Mouse (Mus musculus) midbrain, embryonic 10.5 days (tissue): ENCODE results near the gene Ckmt2. TPM values are rescaled to one million over a fixed set of nuclear protein-coding genes. Genes with fewer than 3 reads are reported as not detected.

ENCODE experiments used
- DNase-seq: peaks from one replicate; pipeline ENCODE4 v3.0.0-alpha.2; 2017; ENCODE audit warnings: low spot score
- H3K27ac ChIP-seq: fragments of 300-500 bp; sonication (generic); replicated peaks from 2 replicates; pipeline ENCODE4 v1.5.1; 2016; ENCODE audit warnings: mild to moderate bottlenecking
- H3K27me3 ChIP-seq: fragments of 300-500 bp; sonication (generic); 2 replicates; pipeline ENCODE4 v1.6.1; 2016; ENCODE audit warnings: low read depth, mild to moderate bottlenecking; ENCODE audit not compliant: poor library complexity, severe bottlenecking
- H3K36me3 ChIP-seq: fragments of 300-500 bp; sonication (generic); 2 replicates; pipeline ENCODE4 v1.6.1; 2016; ENCODE audit warnings: mild to moderate bottlenecking, moderate library complexity
- H3K4me1 ChIP-seq: fragments of 300-500 bp; sonication (generic); 2 replicates; pipeline ENCODE4 v1.6.1; 2016
- H3K4me3 ChIP-seq: fragments of 300-500 bp; sonication (generic); 2 replicates; pipeline ENCODE4 v1.5.1; 2016; ENCODE audit warnings: mild to moderate bottlenecking, moderate library complexity
- H3K9me3 ChIP-seq: fragments of 300-500 bp; sonication (generic); replicated peaks from 2 replicates; pipeline ENCODE4 v1.6.1; 2016; ENCODE audit warnings: mild to moderate bottlenecking
- WGBS: fragments of 180-500 bp; shearing (Covaris S2); methylation state at CpG from one replicate; pipeline ENCODE4 v1.1.7; 2016; 5-methylcytosine and 5-hydroxymethylcytosine counted together
- polyA plus RNA-seq: library from polyadenylated mRNA; unstranded; fragments of >200 nt; fragmentation: Nextera tagmentation; extraction: Ambion mirVana; gene quantifications from 2 replicates; pipeline ENCODE4 v1.2.1, GENCODE M21; 2016

Gene Ckmt2
- polyA plus RNA-seq = not detected in 2 replicates

- Histone ChIP-seq H3K4me3 (no peak within 1 kb of the TSS), H3K27ac (no peak within 1 kb of the TSS), H3K4me1 (no peaks in the 10 kb centered on the region), H3K36me3 (no peaks in the 10 kb centered on the region), H3K9me3 (no peaks in the 10 kb centered on the region), H3K27me3 (no peaks in the 10 kb centered on the region)
- WGBS = 80% methylated on average over 5 of the region's 5 CpGs
- no peak for DNase-seq
Measured at GRCm38 (mm10) chr13:91876741-91877349, at the start of gene Ckmt2. Ckmt2 (minus strand) TSS chr13:91876885.

- no peak overlapping the region for H3K27ac ChIP-seq
- no peak for DNase-seq
- WGBS = 76% methylated on average over 3 of the region's 3 CpGs
Measured at GRCm38 (mm10) chr13:91921010-91921409, 44.3 kb upstream of the Ckmt2 start.

DNA sequence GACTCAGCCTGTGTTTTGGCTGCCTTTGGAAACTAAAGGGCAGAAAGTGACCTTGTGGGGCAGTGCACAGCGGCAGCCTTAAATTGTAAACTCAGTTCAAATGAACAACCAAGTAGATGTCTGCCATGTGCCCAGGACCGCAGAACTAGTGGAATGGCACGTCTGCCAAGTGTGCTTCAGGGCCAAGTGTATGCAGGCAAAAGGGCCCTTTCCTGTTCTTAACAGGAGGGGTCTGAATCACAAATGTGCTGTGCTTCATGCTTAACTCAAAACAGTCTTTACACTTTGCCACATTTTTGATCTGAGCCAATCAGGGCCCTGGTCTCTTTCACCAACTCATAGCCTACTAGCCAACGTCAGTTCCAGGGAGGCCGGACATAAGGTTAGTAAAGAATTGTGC is 42.1 kb upstream of the Ckmt2 start:
- no peak overlapping the region for H3K4me3 ChIP-seq
- H3K9me3 ChIP-seq = no peaks in the 10 kb centered on the region
- WGBS = 88% methylated on average over 5 of the region's 5 CpGs
- DNase-seq = no peak
- H3K4me1 ChIP-seq = peaks cover 8% of the 10 kb centered on the region
- H3K36me3 ChIP-seq = no peaks in the 10 kb centered on the region
- no peak overlapping the region for H3K27ac ChIP-seq
- H3K27me3 ChIP-seq = no peaks in the 10 kb centered on the region

More at GRCm38 (mm10) chr13:91921010-91921409, 44.3 kb upstream of the Ckmt2 start:
- no peaks in the 10 kb centered on the region for H3K9me3 ChIP-seq
- no peaks in the 10 kb centered on the region for H3K27me3 ChIP-seq
- H3K36me3 ChIP-seq = no peaks in the 10 kb centered on the region
- no peak overlapping the region for H3K4me3 ChIP-seq
- no peaks in the 10 kb centered on the region for H3K4me1 ChIP-seq

DNA sequence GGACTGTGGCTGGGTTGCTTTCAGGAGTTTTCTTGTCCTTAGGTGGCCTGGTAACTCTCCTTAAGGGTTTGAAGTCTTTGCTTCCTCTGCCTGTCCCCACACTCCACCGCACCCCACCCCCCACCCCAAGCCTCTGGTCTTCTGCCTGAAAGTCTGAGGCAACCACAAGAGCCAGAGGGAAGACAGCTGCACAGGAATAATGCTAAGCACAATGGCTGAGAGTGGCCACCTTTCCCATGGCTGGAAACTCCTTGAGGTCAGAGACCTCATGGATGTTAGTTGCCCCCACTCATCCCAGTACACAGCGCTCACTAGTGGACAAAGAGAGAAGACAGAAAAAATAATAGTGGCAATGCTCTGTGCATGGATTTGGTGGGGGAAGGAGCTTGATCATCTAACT is 41.1 kb upstream of the Ckmt2 start:
- Histone ChIP-seq H3K4me1 (peaks cover 8% of the 10 kb centered on the region), H3K4me3 (no peak overlapping the region), H3K27ac (no peak overlapping the region), H3K27me3 (no peaks in the 10 kb centered on the region), H3K9me3 (no peaks in the 10 kb centered on the region), H3K36me3 (no peaks in the 10 kb centered on the region)
- DNase-seq = no peak
- WGBS = 90% methylated on average over 2 of the region's 2 CpGs

- Histone ChIP-seq H3K27ac (no peak overlapping the region), H3K4me1 (peaks cover 8% of the 10 kb centered on the region), H3K36me3 (no peaks in the 10 kb centered on the region), H3K4me3 (no peak overlapping the region), H3K27me3 (no peaks in the 10 kb centered on the region), H3K9me3 (no peaks in the 10 kb centered on the region)
- DNase-seq = no peak
- WGBS = 94% methylated on average over 5 of the region's 5 CpGs
Measured at GRCm38 (mm10) chr13:91916308-91916707, 39.6 kb upstream of the Ckmt2 start.

DNA sequence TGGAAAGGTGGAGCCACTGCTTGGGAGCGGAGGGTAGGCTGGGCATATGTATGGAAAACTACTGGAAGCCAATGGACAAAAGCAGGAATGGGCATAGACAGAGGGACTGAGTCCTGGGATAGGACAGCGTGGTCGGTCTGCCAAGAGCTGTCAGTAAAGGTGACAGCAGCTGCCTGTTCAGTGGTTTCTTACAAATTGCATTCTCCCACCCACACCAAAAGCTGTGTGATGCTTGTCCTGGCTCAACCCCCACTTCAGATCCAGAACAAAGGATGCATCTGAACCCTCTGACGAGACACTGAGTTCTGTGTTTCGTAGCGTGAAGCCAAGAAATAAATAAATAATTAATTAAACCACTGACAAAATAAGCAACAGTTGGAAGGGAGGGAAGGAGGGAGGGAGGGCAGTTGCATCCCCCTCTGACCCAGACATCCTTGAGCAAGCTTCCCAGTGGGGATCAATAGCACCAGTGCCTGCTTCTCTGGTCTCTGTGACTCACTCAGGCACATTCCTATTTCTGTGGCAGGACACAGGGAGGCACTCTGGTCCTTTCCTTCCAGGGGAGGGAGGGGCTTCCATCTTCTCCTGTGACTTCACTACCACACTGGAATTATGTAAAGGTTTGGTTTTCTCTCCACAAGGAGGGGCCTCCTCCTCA is 39.0 kb upstream of the Ckmt2 start:
- H3K27ac ChIP-seq = no peak overlapping the region
- no peaks in the 10 kb centered on the region for H3K9me3 ChIP-seq
- H3K4me3 ChIP-seq = no peak overlapping the region
- no peak for DNase-seq
- no peaks in the 10 kb centered on the region for H3K27me3 ChIP-seq
- peaks cover 8% of the 10 kb centered on the region for H3K4me1 ChIP-seq
- 75% methylated on average over 6 of the region's 6 CpGs for WGBS
- no peaks in the 10 kb centered on the region for H3K36me3 ChIP-seq

DNA sequence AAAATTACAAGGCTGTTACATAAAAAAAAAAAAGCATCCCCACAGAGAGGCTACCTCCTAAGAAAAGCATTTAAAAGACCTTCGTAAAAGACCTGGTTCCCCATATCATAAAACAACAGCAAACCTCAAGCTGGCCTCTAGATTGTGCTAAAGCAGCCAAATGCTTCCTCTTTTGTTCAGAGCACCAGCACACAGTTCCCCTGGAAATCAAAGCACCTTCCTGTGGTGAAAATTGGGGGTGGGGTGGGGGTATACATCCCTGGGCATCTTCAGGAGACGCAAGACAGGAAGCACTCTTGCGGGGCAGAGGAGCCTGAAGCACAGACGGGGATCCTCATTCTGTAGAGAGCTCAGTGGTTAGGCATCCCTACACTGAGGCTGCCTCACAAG is 38.5 kb upstream of the Ckmt2 start:
- no peaks in the 10 kb centered on the region for H3K9me3 ChIP-seq
- WGBS = 59% methylated on average over 4 of the region's 4 CpGs
- no peak overlapping the region for H3K4me3 ChIP-seq
- H3K27me3 ChIP-seq = no peaks in the 10 kb centered on the region
- no peak for DNase-seq
- H3K36me3 ChIP-seq = no peaks in the 10 kb centered on the region
- H3K27ac ChIP-seq = no peak overlapping the region
- peaks cover 8% of the 10 kb centered on the region for H3K4me1 ChIP-seq

DNA sequence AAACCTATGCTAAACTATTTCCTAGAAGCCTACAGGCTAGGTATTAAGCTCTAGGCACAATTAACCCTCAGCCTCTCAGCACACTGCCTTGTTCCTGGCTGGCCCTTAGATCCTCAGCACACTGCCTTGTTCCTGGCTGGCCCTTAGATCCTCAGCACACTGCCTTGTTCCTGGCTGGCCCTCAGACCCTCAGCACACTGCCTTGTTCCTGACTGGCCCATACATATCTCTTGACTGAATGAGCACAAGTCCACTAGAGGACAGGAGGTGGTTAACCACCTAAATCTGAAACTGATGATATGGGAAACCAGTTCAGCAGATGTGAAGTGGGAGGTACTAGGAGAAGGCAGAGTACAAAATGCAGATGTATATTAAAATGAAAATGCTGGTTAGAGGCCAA is 35.0 kb upstream of the Ckmt2 start:
- no peaks in the 10 kb centered on the region for H3K36me3 ChIP-seq
- no peak overlapping the region for H3K27ac ChIP-seq
- no peak overlapping the region for H3K4me3 ChIP-seq
- peaks cover 8% of the 10 kb centered on the region for H3K4me1 ChIP-seq
- no peaks in the 10 kb centered on the region for H3K27me3 ChIP-seq
- H3K9me3 ChIP-seq = no peaks in the 10 kb centered on the region
- DNase-seq = no peak

DNA sequence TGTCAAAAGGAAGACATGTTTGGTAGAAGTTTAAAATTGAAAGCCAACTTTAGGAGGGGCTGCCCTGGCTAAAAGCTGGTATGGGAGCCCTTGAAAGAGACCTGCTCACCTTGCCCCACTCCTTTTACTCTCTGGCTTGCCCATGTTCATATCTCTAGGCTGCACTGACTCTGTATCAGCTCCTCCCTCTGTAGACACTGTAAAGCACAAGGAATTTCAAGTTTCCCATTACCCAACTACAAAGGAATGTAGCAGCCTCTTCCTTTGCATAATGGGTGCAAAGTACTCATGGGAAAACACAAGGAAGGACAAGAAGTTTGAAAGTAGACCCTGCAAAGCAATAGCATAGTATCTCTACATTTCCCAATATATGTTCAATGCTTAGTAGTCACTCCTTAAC is 34.5 kb upstream of the Ckmt2 start:
- Histone ChIP-seq H3K27ac (no peak overlapping the region), H3K36me3 (no peaks in the 10 kb centered on the region), H3K4me1 (peaks cover 8% of the 10 kb centered on the region), H3K4me3 (no peak overlapping the region), H3K27me3 (no peaks in the 10 kb centered on the region), H3K9me3 (no peaks in the 10 kb centered on the region)
- DNase-seq = no peak

GRCm38 (mm10) chr13:91908202-91908980 is 31.7 kb upstream of the Ckmt2 start:
- Histone ChIP-seq H3K9me3 (no peaks in the 10 kb centered on the region), H3K27ac (no peak overlapping the region), H3K36me3 (no peaks in the 10 kb centered on the region), H3K27me3 (no peaks in the 10 kb centered on the region), H3K4me3 (no peak overlapping the region), H3K4me1 (no peaks in the 10 kb centered on the region)
- WGBS = 45% methylated on average over 10 of the region's 10 CpGs
- peak; percentile 71 for DNase-seq

DNA sequence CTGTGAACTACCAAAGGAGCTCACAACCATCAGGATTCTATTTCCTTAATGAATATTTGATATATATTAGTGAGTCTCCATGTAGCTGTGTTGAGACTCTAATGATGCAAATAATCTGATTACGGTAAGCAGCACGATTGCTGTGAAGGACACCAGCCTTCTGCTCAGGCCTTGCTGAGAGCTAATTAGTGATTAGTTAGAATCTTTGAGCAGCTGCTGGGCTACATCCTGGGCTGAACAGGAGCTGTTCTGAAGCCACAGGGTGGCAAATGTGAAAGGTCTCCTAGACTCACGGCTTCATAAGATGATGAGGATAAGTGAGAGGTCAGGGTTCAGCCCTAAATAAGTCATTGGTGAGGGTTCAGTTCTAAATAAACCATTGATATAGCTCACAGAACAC is 29.7 kb upstream of the Ckmt2 start:
- Histone ChIP-seq H3K27ac (no peak overlapping the region), H3K36me3 (no peaks in the 10 kb centered on the region), H3K9me3 (no peaks in the 10 kb centered on the region), H3K27me3 (no peaks in the 10 kb centered on the region), H3K4me1 (no peaks in the 10 kb centered on the region), H3K4me3 (no peak overlapping the region)
- 82% methylated on average over 3 of the region's 3 CpGs for WGBS
- DNase-seq = no peak

DNA sequence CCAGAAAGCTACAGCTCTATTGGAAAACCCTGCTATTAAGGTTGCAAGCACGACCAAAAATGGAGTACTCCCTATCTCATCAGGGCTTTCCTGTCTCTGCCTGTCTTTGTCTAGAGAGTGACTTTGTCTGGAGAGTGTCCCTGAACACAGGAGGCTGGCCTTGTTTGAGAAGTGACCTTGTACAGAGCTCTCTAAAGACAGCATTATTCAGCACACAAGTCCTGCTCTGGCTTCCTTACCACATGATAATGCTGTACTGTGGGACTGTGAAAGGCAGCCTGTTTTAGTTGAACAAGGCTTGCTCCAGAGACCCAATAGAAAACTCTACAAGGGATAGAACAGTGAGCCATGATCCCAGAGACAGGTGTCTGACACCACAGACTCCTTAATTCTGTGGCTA is 19.8 kb upstream of the Ckmt2 start:
- Histone ChIP-seq H3K9me3 (no peaks in the 10 kb centered on the region), H3K4me3 (no peak overlapping the region), H3K27me3 (no peaks in the 10 kb centered on the region), H3K27ac (no peak overlapping the region), H3K4me1 (no peaks in the 10 kb centered on the region), H3K36me3 (no peaks in the 10 kb centered on the region)
- DNase-seq = no peak
- WGBS = 57% methylated on average over 1 of the region's 1 CpGs

DNA sequence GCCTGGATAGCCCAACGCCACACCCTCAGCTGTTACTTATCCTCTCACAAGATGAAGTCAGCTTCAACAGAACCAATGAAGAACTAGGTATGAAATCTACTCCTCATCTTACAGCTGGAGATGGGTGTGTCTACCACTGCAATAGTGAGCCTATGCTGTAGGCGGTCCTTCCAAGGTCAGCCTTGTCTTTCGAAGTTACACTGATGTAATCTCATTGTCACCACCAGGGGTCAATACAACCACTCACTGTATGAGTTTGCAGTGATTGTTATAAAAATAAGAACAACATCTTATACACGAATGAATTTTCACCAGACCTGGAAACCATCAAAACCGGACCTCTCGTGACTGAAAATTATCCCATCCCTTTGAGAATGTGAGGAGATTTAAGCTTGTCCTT is 16.4 kb upstream of the Ckmt2 start:
- H3K27me3 ChIP-seq = no peaks in the 10 kb centered on the region
- no peak overlapping the region for H3K4me3 ChIP-seq
- H3K4me1 ChIP-seq = no peaks in the 10 kb centered on the region
- no peak overlapping the region for H3K27ac ChIP-seq
- WGBS = 79% methylated on average over 6 of the region's 6 CpGs
- no peak for DNase-seq
- no peaks in the 10 kb centered on the region for H3K9me3 ChIP-seq
- no peaks in the 10 kb centered on the region for H3K36me3 ChIP-seq
